Mouse (Mus musculus) cerebellum, postnatal 10 days (tissue): ENCODE results near the gene Il3.
A peak's percentile ranks its signal among the peaks of the same experiment; 100 is the strongest.

Experiments used
- DNase-seq, 2 experiments: peaks; one replicate each; pipeline ENCODE4 v3.0.0; 2021; ENCODE audit warnings: mixed read lengths in 2 of 2

The Il3 gene

DNA sequence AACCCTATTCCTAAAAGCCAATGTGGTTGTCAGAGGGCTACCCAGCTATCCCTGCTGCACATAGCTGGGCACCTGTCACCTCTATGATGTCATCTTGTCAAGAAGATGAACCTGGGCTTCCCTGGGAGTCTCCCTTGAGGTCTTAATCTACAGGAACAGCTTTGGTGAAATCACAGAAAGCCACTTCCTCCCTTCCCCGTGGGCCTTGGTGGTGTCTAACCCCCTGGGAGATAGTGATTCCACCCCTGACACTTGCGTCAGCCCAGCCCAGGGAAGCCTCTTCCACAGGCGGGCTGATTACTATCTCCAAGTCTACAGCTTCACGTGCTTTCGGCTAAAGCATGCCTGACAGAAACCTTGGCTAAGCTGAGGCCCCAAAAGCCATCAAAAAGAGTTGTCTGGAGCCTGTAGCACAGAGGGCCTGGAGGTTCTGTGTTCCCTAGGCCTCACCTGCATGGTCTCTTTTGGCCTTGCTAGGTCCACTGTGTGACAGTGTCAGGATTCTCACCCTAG, 4.4 kb upstream of the Il3 start:
- no peak for DNase-seq

DNA sequence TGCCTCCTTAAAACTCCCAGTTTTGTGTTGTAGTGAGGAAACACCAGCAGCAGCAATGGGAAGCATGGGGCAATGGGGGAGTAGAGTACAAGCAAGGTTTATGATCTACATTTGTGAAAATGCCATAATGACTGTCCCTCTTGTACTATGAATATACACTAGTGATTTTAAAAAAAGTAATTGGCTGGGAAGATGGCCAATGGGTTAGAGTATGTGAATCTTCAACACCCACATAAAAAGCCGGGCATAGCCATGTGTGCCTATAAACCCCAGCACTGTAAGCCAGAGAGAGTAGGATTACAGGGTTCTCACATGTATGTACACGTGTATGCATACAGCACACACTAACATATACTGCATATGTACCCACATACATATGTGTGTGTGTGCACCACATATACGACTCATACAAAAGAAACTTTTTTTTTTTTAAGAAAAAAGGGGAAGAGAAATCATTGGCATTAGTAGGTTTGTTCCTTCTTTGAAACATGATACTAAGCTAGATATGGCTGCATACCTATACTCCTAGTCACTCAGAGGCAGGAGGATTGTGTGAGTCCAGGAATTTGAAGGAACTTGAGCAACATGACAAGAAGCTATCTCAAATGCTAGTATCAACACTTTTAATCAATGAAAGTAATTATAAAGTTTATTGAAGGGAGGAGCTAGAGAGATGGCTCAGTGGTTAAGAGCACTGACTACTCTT, 2.3 kb upstream of the Il3 start:
- DNase-seq = no peak

DNA sequence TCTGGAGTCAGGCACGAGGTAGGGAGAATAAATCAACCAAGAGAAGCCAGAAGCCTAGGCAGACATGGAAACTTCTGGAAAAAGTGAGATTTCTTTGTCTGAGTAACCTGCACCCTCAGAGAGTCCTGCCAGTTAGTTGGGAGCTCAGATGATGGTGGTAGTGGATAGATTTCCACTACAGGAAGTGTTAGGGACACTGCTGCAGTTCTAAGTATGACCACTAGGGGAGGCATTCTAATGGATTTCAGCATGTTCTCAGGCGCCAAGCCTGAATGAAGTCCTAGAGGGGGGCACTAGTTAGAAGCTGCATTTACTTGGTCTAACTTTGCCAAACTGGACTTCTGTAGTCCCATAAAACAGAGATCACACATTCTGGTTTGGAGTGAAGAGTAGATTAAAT, 2.5 kb downstream of the Il3 start:
- peak; percentile 82 to 89 for DNase-seq

DNA sequence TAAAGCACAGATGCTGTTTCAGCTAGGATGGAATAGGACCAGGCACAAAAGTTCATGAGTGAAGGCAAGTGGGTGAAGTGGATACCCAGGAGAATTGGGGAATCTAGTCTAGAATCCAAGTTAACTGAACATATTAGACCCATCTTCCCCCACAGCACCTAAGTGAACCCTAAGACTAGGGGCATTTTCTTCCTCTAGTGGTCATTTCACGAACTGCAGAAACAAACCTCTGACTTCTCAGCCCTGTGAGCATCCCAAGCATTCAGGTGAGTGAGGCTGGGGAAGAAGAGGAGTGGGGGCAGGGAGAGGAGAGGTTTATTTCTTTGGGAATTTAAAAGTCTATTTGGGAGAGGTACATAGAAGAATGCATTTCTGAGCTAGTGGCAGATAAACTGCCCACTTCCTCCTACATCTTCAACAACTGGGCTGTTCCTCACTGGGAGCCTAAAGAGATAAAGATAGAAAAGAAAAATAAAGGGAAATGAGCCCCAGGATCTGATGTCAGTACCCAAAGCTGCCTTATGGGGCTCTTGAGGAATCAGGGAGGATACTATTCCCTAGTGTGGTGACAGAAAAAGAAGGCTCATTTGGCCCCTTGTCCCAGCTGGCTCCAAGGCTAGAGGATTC, 3.6 kb downstream of the Il3 start:
- DNase-seq = no peak

DNA sequence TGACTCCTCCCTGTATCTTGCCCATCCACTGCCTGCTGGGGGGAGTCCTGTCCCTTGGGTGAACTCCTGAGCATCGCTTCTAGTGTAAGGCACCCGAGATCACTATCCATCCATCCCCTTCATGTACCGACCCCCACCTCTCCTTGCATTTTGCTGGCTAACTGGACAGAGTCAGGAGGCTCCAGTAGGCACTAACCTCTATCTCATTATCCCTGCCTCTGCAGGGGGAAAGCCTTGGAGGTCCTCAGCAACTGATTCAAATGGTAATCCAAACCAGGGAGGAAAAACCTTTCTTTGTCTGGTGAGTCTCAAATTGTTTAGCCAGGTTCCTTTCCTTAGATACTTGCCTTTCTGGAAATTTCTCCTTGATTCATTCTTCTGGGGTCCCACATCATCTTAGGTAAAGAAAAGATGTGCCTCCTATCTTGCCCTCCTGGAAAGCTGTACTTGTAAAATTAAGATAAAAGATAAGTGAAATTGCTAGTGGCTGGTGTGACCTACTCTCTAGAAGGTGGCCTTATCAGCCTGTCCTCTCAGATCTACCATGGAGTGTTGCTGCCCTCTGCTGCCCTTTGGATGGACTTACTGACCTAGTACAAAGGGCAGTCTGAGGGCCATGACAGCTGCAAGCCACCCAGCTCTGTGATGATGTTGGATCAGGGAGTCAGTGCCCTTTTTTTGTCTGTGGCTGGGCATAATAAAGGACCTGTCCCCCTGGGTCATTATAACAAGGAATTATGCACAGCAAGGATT, 10.3 kb downstream of the Il3 start:
- peak; percentile 89 to 90 for DNase-seq

DNA sequence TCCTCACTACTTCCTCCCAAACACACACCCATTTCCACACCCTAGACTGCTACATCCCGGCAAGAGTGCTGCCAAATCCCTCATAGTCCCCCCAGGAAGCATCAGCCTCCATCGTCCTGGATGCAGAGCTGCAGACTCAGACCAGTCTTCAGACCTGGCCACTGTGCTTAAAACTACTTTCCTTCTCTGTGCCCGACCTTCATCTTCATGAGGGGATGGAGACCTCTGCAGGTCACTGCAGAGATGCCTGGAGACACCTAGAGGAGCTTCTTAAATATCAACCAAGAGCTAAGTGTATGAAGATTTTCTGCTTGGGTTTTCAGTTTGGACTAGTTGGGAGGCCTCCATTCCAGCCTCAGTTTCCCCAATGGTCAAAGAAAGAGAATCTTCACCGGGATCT, 13.0 kb downstream of the Il3 start:
- peak; percentile 59 to 62 for DNase-seq

DNA sequence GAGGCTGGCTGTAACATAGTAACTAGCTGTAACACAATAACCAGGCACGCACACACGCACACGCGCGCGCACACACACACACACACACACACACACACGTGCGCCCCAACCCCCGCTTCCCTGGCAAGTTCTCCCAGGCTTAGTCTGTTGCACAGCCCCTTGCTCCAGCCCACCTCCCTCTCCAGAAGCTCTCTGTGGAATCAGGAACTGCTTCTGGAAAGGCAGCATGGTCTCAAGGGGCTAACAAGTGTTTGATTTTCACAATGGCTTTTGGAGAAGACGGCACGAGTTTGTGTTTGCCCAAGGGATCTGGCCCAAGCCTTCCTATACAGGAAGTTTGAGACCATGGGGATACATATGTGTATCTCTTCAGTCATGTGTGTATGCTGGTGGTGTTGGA, 16.5 kb downstream of the Il3 start:
- DNase-seq = no peak

DNA sequence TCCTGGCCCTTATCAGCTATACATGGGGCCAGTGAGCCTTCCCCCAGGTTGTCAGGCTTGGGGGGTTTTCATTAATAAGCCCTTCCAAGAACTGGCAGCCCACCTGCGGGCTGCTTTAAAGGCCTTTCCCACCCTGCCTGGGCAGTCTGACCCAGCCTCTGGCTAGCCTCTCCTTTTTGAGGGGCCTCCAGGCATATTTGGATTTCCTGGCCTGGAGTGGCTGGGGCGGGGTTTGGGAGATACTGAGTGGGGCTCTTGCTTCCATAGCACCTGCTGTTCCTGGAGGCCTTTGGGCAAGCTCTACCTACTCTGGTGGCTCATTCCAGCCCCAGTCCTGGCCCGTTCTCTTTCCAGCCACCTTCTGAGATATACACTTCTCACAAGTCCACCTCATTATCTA, 17.3 kb downstream of the Il3 start:
- no peak for DNase-seq

DNA sequence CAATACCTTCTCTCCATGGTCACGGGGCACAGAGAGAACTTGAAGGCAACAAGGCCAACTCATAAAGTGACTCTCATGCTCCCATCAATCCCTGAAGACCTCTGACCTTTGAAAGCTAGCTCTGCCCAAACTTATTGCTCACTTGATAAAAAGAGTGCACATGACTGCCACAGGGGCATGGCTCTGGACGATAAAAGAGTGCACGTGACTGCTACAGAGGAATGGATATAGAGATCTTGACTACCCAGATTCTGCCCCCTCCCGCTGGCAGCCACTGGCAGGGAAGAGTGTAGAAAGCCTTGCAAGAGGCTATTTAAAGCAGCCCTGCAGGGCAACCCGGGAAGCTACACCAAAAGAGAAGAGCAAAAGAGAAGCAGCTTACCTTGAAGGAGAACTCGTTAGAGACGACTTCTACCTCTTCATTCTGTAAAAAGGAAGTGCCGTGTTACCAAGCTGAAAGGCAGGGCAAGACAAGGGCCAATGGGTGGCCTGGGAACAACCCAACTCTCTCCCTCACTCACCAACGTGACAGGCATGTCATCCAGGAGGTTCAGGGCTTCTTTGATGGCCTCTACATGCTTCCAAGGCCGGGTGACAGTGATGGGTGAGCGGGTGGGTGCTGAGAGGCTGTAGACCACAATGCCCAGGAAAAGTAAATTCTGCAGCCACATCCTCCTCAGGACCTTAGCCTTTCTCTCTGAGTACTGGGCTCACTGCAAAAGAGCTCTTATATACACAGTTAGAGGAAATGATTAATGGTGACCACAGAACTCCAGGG, 17.9 kb downstream of the Il3 start, which contains the start of gene Csf2:
TSS of gene Csf2 (minus strand) at position 728 of the 778 bp plus-strand sequence.
- DNase-seq = no peak

DNA sequence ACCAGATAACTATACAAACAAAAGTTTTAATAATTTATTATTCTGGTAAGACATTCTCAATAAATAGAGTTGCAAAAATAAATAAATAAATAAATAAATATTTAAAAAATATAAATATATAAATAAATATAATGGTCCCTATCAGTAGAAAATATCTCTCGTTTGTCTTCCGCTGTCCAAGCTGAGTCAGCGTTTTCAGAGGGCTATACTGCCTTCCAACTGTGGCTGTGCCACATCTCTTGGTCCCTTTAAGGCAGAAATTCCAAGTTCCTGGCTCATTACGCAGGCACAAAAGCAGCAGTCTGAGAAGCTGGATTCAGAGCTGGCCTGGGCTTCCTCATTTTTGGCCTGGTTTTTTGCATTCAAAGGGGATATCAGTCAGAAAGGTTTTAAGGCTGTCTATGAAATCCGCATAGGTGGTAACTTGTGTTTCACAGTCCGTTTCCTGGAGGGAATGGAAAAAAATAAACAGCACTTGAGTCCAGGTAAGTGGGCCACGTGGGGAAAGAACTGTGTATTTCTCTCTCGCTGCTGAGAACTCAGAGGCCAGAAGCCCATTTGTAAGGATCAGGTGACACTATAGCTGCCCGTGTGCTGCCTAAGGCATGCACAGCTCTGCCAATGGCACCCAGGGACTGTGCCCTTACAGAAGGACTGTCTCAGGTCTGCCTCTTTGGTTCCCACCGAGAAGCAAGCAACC, 19.7 kb downstream of the Il3 start:
- DNase-seq = no peak

DNA sequence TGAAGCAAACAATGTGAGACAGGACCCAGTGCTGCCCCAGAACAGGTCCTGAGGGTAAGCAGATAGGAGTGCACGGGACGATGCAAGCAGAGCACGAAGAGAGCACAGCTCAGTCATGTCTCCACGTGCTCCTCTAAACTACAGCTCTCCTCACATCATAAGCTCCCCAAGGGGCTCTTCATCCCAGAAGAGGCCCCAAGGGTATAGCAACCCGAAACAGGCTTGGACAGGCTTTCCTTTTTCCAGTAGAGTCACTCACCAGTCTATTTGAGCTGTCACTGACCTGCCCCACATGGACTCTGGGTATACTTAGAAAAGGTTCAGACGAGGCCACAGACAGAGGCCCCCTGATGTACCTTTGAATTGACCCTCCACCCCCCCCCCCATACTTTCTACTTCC, 22.6 kb downstream of the Il3 start:
- no peak for DNase-seq

DNA sequence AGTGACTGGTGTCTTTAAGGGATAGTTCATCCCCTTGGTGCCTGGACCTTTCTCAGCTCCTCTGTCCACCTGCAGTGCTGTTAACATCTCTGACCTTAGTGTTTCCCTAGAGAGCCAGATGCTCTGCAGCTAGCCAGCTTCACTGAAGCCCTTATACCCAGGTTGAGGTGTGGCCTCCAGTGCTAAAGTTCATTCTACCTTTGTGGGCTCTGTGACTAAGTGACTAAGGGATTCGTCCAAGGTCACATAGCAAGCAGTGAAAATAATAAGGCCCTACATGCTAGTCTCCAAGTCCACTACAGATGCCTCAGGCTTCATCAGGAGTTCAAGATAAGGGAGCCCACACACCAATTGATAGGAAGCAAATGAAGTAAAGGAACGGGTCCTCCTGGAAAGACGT, 24.6 kb downstream of the Il3 start:
- DNase-seq = no peak

DNA sequence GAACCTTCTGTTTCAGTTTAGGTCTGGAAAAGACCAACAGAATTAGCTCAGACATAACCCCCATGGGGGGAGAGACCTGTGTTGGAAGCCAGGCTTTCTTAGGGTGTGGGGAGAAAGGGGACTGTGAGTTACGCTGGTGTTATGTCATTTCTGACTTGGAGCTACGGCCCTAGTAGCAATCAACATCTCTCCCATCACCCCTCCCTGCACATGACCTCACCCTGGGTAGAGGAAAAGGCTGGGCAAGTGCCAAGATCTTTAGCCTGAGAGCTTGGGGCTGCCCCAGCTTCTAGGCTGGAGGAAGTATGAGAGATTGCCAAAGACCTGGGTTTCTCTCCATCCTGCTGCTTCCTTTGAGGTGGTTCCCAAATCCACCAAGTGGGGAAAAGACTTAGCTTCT, 30.1 kb downstream of the Il3 start:
- peak; percentile 55 to 56 for DNase-seq

DNA sequence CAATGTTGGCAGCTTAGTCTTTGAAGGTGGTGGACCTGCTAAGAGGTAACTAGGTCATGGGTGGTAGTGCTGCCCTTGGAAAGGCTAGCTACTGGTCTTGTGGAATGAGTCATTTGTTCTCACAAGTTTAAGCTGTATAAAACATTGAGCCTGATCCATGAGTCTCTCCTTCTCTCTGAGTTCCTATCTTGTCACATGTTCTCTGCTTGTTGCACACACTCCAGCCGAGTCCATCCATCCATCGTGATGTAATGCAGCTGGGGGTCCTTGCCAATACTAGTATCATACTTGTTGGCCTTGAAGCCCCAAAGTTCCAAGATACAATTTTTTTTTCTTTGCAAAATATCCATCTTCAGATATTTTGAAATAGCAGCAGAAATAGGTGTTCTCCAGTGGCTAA, 39.6 kb downstream of the Il3 start:
- no peak for DNase-seq

DNA sequence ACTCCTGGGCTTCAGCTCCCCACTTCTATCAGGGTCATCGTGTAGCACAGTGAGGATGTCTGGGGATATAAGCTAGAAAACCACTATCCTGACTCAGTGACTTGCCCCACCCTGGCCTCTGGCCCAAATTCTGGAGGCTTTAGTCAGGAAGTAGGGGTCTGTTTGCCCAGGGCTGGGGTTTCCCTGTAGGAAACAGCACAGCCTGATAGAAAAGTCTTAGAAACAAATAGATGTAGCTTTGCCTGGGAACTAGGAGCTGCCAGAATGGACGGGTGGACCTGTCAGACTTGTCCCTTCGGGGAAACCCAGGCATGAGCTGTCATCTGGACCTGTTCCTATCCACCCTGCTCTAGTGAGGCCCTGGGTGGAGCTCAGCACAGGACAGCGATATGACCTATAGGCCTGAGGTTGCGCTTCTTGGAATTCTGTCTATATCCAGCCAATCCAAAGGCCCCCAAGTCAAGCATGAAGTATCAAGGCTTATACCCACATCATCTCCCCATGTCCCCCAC, 42.5 kb downstream of the Il3 start:
- no peak for DNase-seq

DNA sequence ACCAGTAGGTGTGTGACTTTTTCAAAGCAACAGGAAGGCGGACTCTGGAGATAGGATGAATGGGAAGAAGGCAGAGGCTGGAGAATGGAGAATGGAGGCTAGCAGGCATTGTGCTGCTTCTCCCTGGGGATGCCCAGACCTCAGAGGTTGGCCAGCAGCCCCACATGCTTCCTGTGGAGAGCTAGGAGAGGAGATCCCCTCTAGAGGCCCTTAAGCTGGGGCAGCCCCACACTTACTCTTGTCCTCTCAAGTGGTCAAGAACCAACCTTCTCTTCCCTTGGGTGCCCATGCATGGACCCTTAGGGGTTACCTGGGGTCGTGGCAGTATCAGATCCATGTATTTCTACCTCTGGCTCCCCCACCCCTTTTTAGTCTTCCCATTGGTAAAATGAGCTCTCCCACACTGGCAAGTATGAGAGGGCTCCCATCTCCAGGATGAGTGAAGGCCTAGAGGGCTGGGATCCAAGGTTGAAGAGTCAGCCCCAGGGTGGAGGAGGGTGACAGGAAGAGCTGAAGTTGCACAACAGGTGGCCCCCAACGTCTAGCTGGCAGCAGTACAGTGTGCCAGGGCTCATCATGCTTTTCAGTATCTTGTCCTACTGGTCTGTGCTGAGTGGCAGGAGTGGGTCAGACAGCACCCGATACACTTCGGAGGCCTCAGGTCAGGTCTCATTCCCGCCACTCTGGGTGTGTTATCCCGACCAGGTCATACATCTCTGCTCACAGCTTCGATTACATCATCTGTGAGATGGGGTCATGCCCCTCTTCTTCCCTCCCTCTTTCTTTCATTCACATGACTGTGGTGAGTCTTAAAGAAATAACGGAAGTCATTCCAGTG, 43.2 kb downstream of the Il3 start:
- no peak for DNase-seq

DNA sequence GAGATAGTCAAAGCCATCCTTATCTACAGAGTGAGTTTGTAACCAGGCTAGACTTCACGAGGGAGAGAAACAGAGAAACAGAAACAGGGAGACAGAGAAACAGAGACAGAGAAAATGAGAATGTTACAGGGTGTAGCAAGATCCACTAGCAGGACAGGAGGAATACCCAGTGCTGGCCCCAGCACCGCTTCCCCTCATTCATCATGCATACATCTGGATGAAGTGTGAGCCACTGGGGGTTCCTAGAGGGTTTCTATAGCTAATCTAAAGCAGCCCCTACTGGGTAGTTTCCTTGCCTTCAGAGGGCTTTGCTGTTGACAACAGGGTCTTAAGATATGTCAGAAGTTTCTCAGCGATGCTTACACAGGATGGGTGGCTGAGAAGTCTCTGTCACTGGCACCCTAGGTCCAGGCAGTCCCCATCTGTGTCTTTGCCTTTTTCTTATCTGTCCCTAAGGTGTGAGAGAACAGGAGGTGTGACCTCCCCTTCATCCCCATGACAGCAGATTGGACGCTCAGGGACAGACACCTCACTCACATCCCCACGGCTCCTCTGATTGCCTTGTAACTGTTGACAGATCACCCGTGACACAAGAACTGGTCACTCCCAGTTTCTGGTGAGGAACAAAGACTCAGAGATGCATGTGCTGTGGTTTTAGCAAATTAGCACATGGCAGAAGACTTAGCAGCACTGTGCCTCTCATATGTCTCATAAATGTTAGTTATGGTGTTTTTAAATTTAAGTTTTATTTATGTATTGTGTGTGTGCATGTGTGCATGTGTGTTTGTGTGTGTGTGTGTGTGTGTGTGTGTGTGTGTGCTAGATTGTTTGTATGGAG, 47.0 kb downstream of the Il3 start:
- no peak for DNase-seq

DNA sequence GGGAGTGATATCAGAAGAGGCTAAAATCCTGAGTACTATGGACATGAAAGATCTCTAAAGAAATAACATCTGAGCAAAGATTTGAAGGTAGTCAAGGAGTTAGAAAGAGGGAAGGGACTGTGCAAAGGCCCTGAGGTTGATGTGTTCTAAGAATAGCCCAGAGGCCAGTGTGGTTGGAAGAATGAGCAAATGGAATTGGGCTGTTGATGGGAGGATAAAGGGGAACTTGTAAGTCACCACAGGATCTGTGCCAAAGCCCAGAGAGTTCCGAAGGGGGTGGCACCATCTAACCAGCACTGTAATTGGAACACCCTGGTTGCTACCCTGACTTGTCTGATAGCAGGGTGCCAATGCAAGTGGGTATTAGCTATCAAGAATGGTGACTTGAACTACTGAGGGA, 47.9 kb downstream of the Il3 start:
- no peak for DNase-seq

DNA sequence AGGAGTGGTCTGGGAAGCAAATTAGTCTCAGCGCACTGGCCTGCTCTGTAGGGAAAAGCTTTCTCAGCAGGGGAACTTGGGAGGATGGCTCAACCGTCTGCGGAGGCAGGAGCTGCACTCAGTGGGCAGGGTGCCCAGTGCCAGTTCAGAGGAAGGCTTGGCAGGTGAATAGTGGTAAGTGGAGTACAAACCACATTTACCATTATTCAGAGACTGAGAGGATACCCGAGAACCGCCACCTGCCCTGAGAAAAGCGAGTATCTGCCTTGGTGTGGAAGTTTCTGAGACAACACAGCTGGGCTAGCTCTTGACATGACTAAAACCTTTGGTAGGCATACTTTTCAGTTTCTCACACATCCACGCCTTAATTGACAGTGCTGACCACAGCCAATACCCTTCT, 49.7 kb downstream of the Il3 start:
- DNase-seq = peak; percentile 68 to 78

DNA sequence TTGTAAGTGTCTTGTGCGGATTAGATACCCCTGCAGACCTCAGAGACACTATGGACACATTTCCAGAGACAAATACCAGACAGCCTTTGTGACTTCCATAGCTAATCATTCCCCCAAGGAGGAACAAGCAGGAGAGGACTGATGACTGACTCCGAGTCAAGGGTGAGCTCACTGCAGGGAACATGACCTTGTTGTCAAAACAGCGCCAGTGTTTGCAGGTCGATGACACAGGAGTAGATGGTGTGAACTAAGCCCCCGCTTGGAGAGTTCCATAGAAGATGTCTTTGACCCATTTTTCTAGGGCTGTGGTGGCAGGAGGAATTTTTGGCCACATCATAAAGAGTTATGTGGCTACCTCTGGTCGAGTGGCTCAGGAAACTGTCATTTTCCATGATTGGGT, 51.0 kb downstream of the Il3 start:
- no peak for DNase-seq
